Mouse (Mus musculus) cerebellum, postnatal 4 days (tissue): ENCODE data around the gene Olfr706.
"Not testable (repeated sequence)": the region's sequence is repeated elsewhere in the genome, so short reads cannot be mapped to it uniquely, and the experiment has no call there.

ENCODE experiments used
- DNase-seq, 2 experiments: peaks; one replicate each; pipeline ENCODE4 v3.0.0; 2022; ENCODE audit warnings: low spot score in 2 of 2, mixed read lengths in 1 of 2

Olfr706 gene

GRCm38 (mm10) chr7:106888062-106888461, at the start of gene Olfr706:
Olfr706 (minus strand) TSS chr7:106888162.
- DNase-seq, result no peak

- no peak for DNase-seq
Observed at GRCm38 (mm10) chr7:106932119-106932518, 44.2 kb upstream of the Olfr706 start, which contains the start of gene Olfr709-ps1. Olfr709-ps1 (minus strand) TSS chr7:106932219.

- not testable (repeated sequence) for DNase-seq
Observed at GRCm38 (mm10) chr7:106920961-106921360, 33.0 kb upstream of the Olfr706 start.

GRCm38 (mm10) chr7:106907676-106908075, 19.7 kb upstream of the Olfr706 start, which contains the start of gene Olfr1532-ps1:
Olfr1532-ps1 (plus strand) TSS chr7:106908001.
- DNase-seq, result no peak

GRCm38 (mm10) chr7:106901141-106901540, 13.2 kb upstream of the Olfr706 start, which contains the start of gene Olfr707:
Olfr707 (minus strand) TSS chr7:106901241.
- DNase-seq, result not testable (repeated sequence)

- DNase-seq, result no peak
Observed at GRCm38 (mm10) chr7:106876791-106877190, 11.2 kb downstream of the Olfr706 start, which contains the start of gene Olfr705. Olfr705 (minus strand) TSS chr7:106876891.

- no peak for DNase-seq
Observed at GRCm38 (mm10) chr7:106862885-106863284, 25.1 kb downstream of the Olfr706 start, which contains the start of gene Olfr704. Olfr704 (plus strand) TSS chr7:106863185.

GRCm38 (mm10) chr7:106843060-106843459, 44.9 kb downstream of the Olfr706 start, which contains the start of gene Olfr703:
Olfr703 (plus strand) TSS chr7:106843360.
- no peak for DNase-seq

GRCm38 (mm10) chr7:106833793-106834192, 54.2 kb downstream of the Olfr706 start, which contains the start of gene Olfr702:
Olfr702 (minus strand) TSS chr7:106833893.
- no peak for DNase-seq
